Mouse (Mus musculus) neural tube, embryonic 15.5 days (tissue): ENCODE results near the gene Sh3bp4. TPM values are rescaled to one million over a fixed set of nuclear protein-coding genes. Genes with fewer than 3 reads are reported as not detected.

Experiments
- ATAC-seq: fragments of 200-750 bp; cut with Nextera tagmentation; 2 replicates; pipeline ENCODE4 v1.8.0; 2017; ENCODE audit warnings: mild to moderate bottlenecking, moderate TSS enrichment, moderate library complexity; ENCODE audit not compliant: low FRiP score
- H3K27ac ChIP-seq: fragments of 300-500 bp; sonication (generic); replicated peaks from 2 replicates; pipeline ENCODE4 v1.5.1; 2015; ENCODE audit warnings: mild to moderate bottlenecking, inconsistent platforms
- H3K27me3 ChIP-seq: fragments of 300-500 bp; sonication (generic); replicated peaks from 2 replicates; pipeline ENCODE4 v1.6.1; 2015; ENCODE audit warnings: inconsistent platforms
- H3K36me3 ChIP-seq: fragments of 300-500 bp; sonication (generic); 2 replicates; pipeline ENCODE4 v1.6.1; 2015; ENCODE audit warnings: inconsistent platforms
- H3K4me1 ChIP-seq: fragments of 300-500 bp; sonication (generic); 2 replicates; pipeline ENCODE4 v1.6.1; 2015; ENCODE audit warnings: inconsistent platforms
- H3K4me2 ChIP-seq: fragments of 300-500 bp; sonication (generic); 2 replicates; pipeline ENCODE4 v1.6.1; 2015; ENCODE audit warnings: inconsistent platforms, mild to moderate bottlenecking, moderate library complexity
- H3K4me3 ChIP-seq: fragments of 300-500 bp; sonication (generic); replicated peaks from 2 replicates; pipeline ENCODE4 v1.5.1; 2015; ENCODE audit warnings: mild to moderate bottlenecking, inconsistent platforms
- H3K9ac ChIP-seq: fragments of 300-500 bp; sonication (generic); replicated peaks from 2 replicates; pipeline ENCODE4 v1.6.1; 2015; ENCODE audit warnings: mild to moderate bottlenecking, inconsistent platforms
- H3K9me3 ChIP-seq: fragments of 300-500 bp; sonication (generic); replicated peaks from 2 replicates; pipeline ENCODE4 v1.6.1; 2016; ENCODE audit warnings: inconsistent platforms
- WGBS: fragments of 180-500 bp; shearing (Covaris S2); methylation state at CpG from one replicate; pipeline ENCODE4 v1.1.7; 2015; ENCODE audit warnings: mixed read lengths; 5-methylcytosine and 5-hydroxymethylcytosine counted together
- polyA plus RNA-seq: library from polyadenylated mRNA; unstranded; fragments of >200 nt; fragmentation: Nextera tagmentation; extraction: Ambion mirVana; gene quantifications from 2 replicates; pipeline ENCODE4 v1.2.1, GENCODE M21; 2015

Gene Sh3bp4
- polyA plus RNA-seq, 1 experiment from 2014 or later = 14.2 TPM

- Histone ChIP-seq H3K4me1 (peaks cover 43% of the 10 kb centered on the region), H3K27ac (no peak overlapping the region), H3K9ac (no peak overlapping the region), H3K27me3 (no peaks in the 10 kb centered on the region), H3K9me3 (no peaks in the 10 kb centered on the region), H3K4me2 (no peak overlapping the region), H3K36me3 (no peaks in the 10 kb centered on the region), H3K4me3 (no peak overlapping the region)
- ATAC-seq = no peak
- 44% methylated on average over 9 of the region's 9 CpGs for WGBS
Observed at GRCm38 (mm10) chr1:89086575-89087153, 16.4 kb downstream of the Sh3bp4 start.

- Histone ChIP-seq H3K9ac (no peak overlapping the region), H3K4me2 (no peak overlapping the region), H3K4me1 (peaks cover 43% of the 10 kb centered on the region), H3K36me3 (no peaks in the 10 kb centered on the region), H3K9me3 (no peaks in the 10 kb centered on the region), H3K27ac (no peak overlapping the region), H3K4me3 (no peak overlapping the region), H3K27me3 (no peaks in the 10 kb centered on the region)
- 46% methylated on average over 10 of the region's 10 CpGs for WGBS
- no peak for ATAC-seq
Observed at GRCm38 (mm10) chr1:89088144-89088543, 17.9 kb downstream of the Sh3bp4 start.

- Histone ChIP-seq H3K4me1 (peaks cover 47% of the 10 kb centered on the region), H3K4me3 (no peak overlapping the region), H3K9ac (no peak overlapping the region), H3K27me3 (no peaks in the 10 kb centered on the region), H3K27ac (no peak overlapping the region), H3K4me2 (no peak overlapping the region), H3K36me3 (no peaks in the 10 kb centered on the region), H3K9me3 (no peaks in the 10 kb centered on the region)
- WGBS = 75% methylated on average over 3 of the region's 3 CpGs
- no peak for ATAC-seq
Observed at GRCm38 (mm10) chr1:89088748-89089288, 18.6 kb downstream of the Sh3bp4 start.

- Histone ChIP-seq H3K36me3 (no peaks in the 10 kb centered on the region), H3K4me3 (no peak overlapping the region), H3K9ac (no peak overlapping the region), H3K9me3 (no peaks in the 10 kb centered on the region), H3K27ac (no peak overlapping the region), H3K4me2 (no peak overlapping the region), H3K4me1 (peaks cover 57% of the 10 kb centered on the region), H3K27me3 (no peaks in the 10 kb centered on the region)
- no peak for ATAC-seq
- WGBS = 83% methylated on average over 21 of the region's 21 CpGs
Observed at GRCm38 (mm10) chr1:89089821-89090600, 19.8 kb downstream of the Sh3bp4 start.

- peaks cover 62% of the 10 kb centered on the region for H3K4me1 ChIP-seq
- H3K27ac ChIP-seq = no peak overlapping the region
- no peak overlapping the region for H3K4me2 ChIP-seq
- no peaks in the 10 kb centered on the region for H3K27me3 ChIP-seq
- H3K4me3 ChIP-seq = no peak overlapping the region
- 83% methylated on average over 8 of the region's 8 CpGs for WGBS
- no peak for ATAC-seq
- no peaks in the 10 kb centered on the region for H3K9me3 ChIP-seq
- no peaks in the 10 kb centered on the region for H3K36me3 ChIP-seq
- H3K9ac ChIP-seq = no peak overlapping the region
Observed at GRCm38 (mm10) chr1:89090676-89091075, 20.5 kb downstream of the Sh3bp4 start.

- peak overlapping the region; percentile 45; the same call in 1 of the 2 replicates for H3K27ac ChIP-seq
Observed at GRCm38 (mm10) chr1:89092019-89092418, 21.8 kb downstream of the Sh3bp4 start.

GRCm38 (mm10) chr1:89092442-89092991, 22.3 kb downstream of the Sh3bp4 start:
- ATAC-seq = 0 out of 2 replicates have a peak, but pooled peaks have one; percentile 45
- 13% methylated on average over 19 of the region's 19 CpGs for WGBS

More at GRCm38 (mm10) chr1:89092019-89092418, 21.8 kb downstream of the Sh3bp4 start:
- Histone ChIP-seq H3K9me3 (no peaks in the 10 kb centered on the region), H3K4me3 (no peak overlapping the region), H3K9ac (no peak overlapping the region), H3K4me1 (peaks cover 65% of the 10 kb centered on the region), H3K4me2 (peak overlapping the region; percentile 42), H3K27me3 (no peaks in the 10 kb centered on the region), H3K36me3 (no peaks in the 10 kb centered on the region)
- 46% methylated on average over 5 of the region's 5 CpGs for WGBS
- ATAC-seq = no peak

GRCm38 (mm10) chr1:89093696-89094095, 23.5 kb downstream of the Sh3bp4 start:
- Histone ChIP-seq H3K4me1 (peaks cover 53% of the 10 kb centered on the region), H3K9me3 (no peaks in the 10 kb centered on the region), H3K27me3 (no peaks in the 10 kb centered on the region), H3K4me2 (no peak overlapping the region), H3K9ac (no peak overlapping the region), H3K36me3 (no peaks in the 10 kb centered on the region), H3K4me3 (no peak overlapping the region), H3K27ac (no peak overlapping the region)
- WGBS = 83% methylated on average over 5 of the region's 5 CpGs
- no peak for ATAC-seq

More at GRCm38 (mm10) chr1:89092442-89092991, 22.3 kb downstream of the Sh3bp4 start:
- Histone ChIP-seq H3K4me2 (peak overlapping the region; percentile 42), H3K36me3 (no peaks in the 10 kb centered on the region), H3K27ac (peak overlapping the region; percentile 45; the same call in 1 of the 2 replicates), H3K4me3 (no peak overlapping the region), H3K27me3 (no peaks in the 10 kb centered on the region), H3K4me1 (peaks cover 61% of the 10 kb centered on the region), H3K9ac (0 out of 2 replicates have a peak overlapping the region, but pooled peaks have one; percentile 3), H3K9me3 (no peaks in the 10 kb centered on the region)

- H3K4me3 ChIP-seq = no peak overlapping the region
- H3K27ac ChIP-seq = no peak overlapping the region
- ATAC-seq = no peak
- 58% methylated on average over 4 of the region's 4 CpGs for WGBS
- no peak overlapping the region for H3K9ac ChIP-seq
- no peaks in the 10 kb centered on the region for H3K36me3 ChIP-seq
- H3K4me2 ChIP-seq = no peak overlapping the region
- no peaks in the 10 kb centered on the region for H3K9me3 ChIP-seq
- no peaks in the 10 kb centered on the region for H3K27me3 ChIP-seq
- peaks cover 48% of the 10 kb centered on the region for H3K4me1 ChIP-seq
Observed at GRCm38 (mm10) chr1:89094416-89094815, 24.2 kb downstream of the Sh3bp4 start.

- no peak overlapping the region for H3K4me3 ChIP-seq
- H3K9me3 ChIP-seq = no peaks in the 10 kb centered on the region
- H3K4me2 ChIP-seq = no peak overlapping the region; the same call in 1 of the 2 replicates
- 17% methylated on average over 14 of the region's 14 CpGs for WGBS
- ATAC-seq = 0 out of 2 replicates have a peak, but pooled peaks have one; percentile 32
- H3K9ac ChIP-seq = no peak overlapping the region
- H3K4me1 ChIP-seq = peaks cover 46% of the 10 kb centered on the region
- no peak overlapping the region for H3K27ac ChIP-seq
- no peaks in the 10 kb centered on the region for H3K27me3 ChIP-seq
- H3K36me3 ChIP-seq = no peaks in the 10 kb centered on the region
Observed at GRCm38 (mm10) chr1:89095642-89096424, 25.6 kb downstream of the Sh3bp4 start.
